Mouse (Mus musculus) lung, postnatal 0 days (tissue): ENCODE results near the gene Mlana.

Experiments used
- CTCF ChIP-seq: IDR thresholded peaks from 2 replicates; pipeline ENCODE4 v1.5.1; 2016; ENCODE audit warnings: antibody characterized with exemption, mild to moderate bottlenecking
- EP300 ChIP-seq: IDR thresholded peaks from 2 replicates; pipeline ENCODE4 v1.6.1; 2016; ENCODE audit warnings: antibody characterized with exemption, mild to moderate bottlenecking, control low read depth

DNA sequence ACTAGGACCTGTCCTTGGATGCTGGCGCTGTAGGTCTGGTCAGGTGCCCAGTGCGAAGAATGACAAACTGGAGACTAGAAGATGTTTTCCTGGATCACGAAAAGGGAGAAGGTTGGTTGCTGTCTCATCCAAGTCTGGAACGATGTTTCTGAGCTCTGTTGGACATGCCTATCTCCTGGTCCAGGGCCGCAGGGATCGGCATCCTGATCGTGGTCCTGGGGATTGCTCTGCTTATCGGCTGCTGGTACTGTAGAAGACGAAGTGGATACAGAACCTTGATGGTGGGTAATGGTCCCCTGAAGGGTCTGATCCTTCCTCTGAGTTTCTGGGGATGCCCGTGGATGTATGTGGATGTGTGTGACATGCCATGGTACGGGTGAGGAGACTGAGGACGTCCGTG lies 6.8 kb downstream of the Mlana start:
- TF ChIP-seq CTCF: no peak
- no peak for TF ChIP-seq EP300
